Mouse (Mus musculus): ENCODE measurements at regions not wholly inside any gene's neighbourhood (a gene's known extent, or its start where the extent isn't known, plus 50 kb on each side); places are given as distances from the start of the nearest gene placed in this dataset.
A peak's percentile ranks its signal among the peaks of the same experiment; 100 is the strongest.
"Not testable (repeated sequence)": the region's sequence is repeated elsewhere in the genome, so short reads cannot be mapped to it uniquely, and the experiment has no call there.

- DNase-seq: no peak
Measured at GRCm38 (mm10) chr10:54858075-54858474, 781.7 kb upstream of the Man1a start.

- DNase-seq: no peak
Measured at GRCm38 (mm10) chr10:54841591-54841990, 765.2 kb upstream of the Man1a start.

- DNase-seq: no peak
Measured at GRCm38 (mm10) chr10:54839008-54839407, 762.6 kb upstream of the Man1a start.

- DNase-seq: no peak
Measured at GRCm38 (mm10) chr10:54814604-54815122, 738.3 kb upstream of the Man1a start.

- DNase-seq: peak; percentile 1
Measured at GRCm38 (mm10) chr10:54799478-54800196, 723.2 kb upstream of the Man1a start.

GRCm38 (mm10) chr10:54797306-54797705, 720.9 kb upstream of the Man1a start:
- no peak for DNase-seq

GRCm38 (mm10) chr10:54761084-54761483, 684.7 kb upstream of the Man1a start:
- no peak for DNase-seq

GRCm38 (mm10) chr10:54749239-54749638, 672.8 kb upstream of the Man1a start:
- no peak for DNase-seq

- no peak for DNase-seq
Measured at GRCm38 (mm10) chr10:54737108-54737507, 660.7 kb upstream of the Man1a start.

GRCm38 (mm10) chr10:54712684-54713083, 636.3 kb upstream of the Man1a start:
- no peak for DNase-seq

- DNase-seq: not testable (repeated sequence)
Measured at GRCm38 (mm10) chr10:54667791-54668190, 591.4 kb upstream of the Man1a start.
